In genomic region chr5:129787818-129788593, GRCm38 (mm10) we compare ENCODE assay signal across 8 mouse cellular contexts. TPM values are rescaled to one million over a fixed set of nuclear protein-coding genes. Genes with fewer than 3 reads are reported as not detected.
DNase-seq lines count a peak whose midpoint lies in the region; ATAC-seq and TF ChIP-seq lines count a peak whose summit lies in the region.

No protein-coding gene starts in this region.

- WGBS in heart, embryonic 12.5 days = 11% methylated on average over 11 of the region's 11 CpGs
- 14% methylated on average over 11 of the region's 11 CpGs for WGBS in forebrain, embryonic 16.5 days
- 8% methylated on average over 11 of the region's 11 CpGs for WGBS in liver, embryonic 16.5 days (ENCODE audit: insufficient replicate concordance)

- peaks cover 20% of the 10 kb centered on the region for H3K4me1 ChIP-seq in heart, embryonic 12.5 days (replicated peaks)
- H3K4me1 ChIP-seq in E14TG2a.4 (replicated peaks; ENCODE audit: low read depth, low read length) = peaks cover 45% of the 10 kb centered on the region
- peaks cover 16% of the 10 kb centered on the region for H3K4me1 ChIP-seq in forebrain, embryonic 16.5 days (replicated peaks; ENCODE audit: control insufficient read depth, insufficient read depth, low read length)
- H3K4me1 ChIP-seq in liver, embryonic 16.5 days (ENCODE audit: control insufficient read depth, low read depth, low read length) = peaks cover 15% of the 10 kb centered on the region

- peak overlapping the region; percentile 99 for H3K9ac ChIP-seq in heart, embryonic 12.5 days
- peak overlapping the region; percentile 95 for H3K9ac ChIP-seq in forebrain, embryonic 16.5 days (replicated peaks; ENCODE audit: low read depth, low read length)
- H3K9ac ChIP-seq in liver, embryonic 16.5 days (ENCODE audit: low read depth, low read length) = peak overlapping the region; percentile 81

- H3K4me3 ChIP-seq in heart, embryonic 12.5 days = peak overlapping the region; percentile 96
- H3K4me3 ChIP-seq in E14TG2a.4 (replicated peaks; ENCODE audit: low read length) = peak overlapping the region; percentile 95
- peak overlapping the region; percentile 97 for H3K4me3 ChIP-seq in forebrain, embryonic 16.5 days (replicated peaks; ENCODE audit: low read length)
- peak overlapping the region; percentile 81 for H3K4me3 ChIP-seq in liver, embryonic 16.5 days (ENCODE audit: low read depth, low read length)

- no peaks in the 10 kb centered on the region for H3K27me3 ChIP-seq in heart, embryonic 12.5 days (replicated peaks)
- H3K27me3 ChIP-seq in E14TG2a.4 (ENCODE audit: insufficient read depth, low read length) = no peaks in the 10 kb centered on the region
- no peaks in the 10 kb centered on the region for H3K27me3 ChIP-seq in forebrain, embryonic 16.5 days (replicated peaks; ENCODE audit: control insufficient read depth, insufficient read depth, low read length)
- no peaks in the 10 kb centered on the region for H3K27me3 ChIP-seq in liver, embryonic 16.5 days (ENCODE audit: control insufficient read depth, insufficient read depth, low read depth, low read length)

- H3K27ac ChIP-seq in heart, embryonic 12.5 days (ENCODE audit: poor library complexity, severe bottlenecking) = peak overlapping the region; percentile 99; the same call in 1 of the 2 replicates
- peak overlapping the region; percentile 89 for H3K27ac ChIP-seq in forebrain, embryonic 16.5 days (ENCODE audit: low read length)
- peak overlapping the region; percentile 84 for H3K27ac ChIP-seq in liver, embryonic 16.5 days (ENCODE audit: low read length)

- ATAC-seq in heart, embryonic 12.5 days (ENCODE audit: insufficient number of reproducible peaks, low FRiP score) = no peak
- ATAC-seq in forebrain, embryonic 16.5 days = no peak
- no peak for ATAC-seq in liver, embryonic 16.5 days (ENCODE audit: low read depth)
- no peak for ATAC-seq in CD4-positive, CD25-positive, alpha-beta regulatory T cell, adult 4 months

- H3K36me3 ChIP-seq in heart, embryonic 12.5 days = peaks cover 42% of the 10 kb centered on the region
- peaks cover 49% of the 10 kb centered on the region for H3K36me3 ChIP-seq in E14TG2a.4 (ENCODE audit: insufficient read depth, low read length)
- H3K36me3 ChIP-seq in forebrain, embryonic 16.5 days (ENCODE audit: control insufficient read depth, insufficient read depth) = peaks cover 27% of the 10 kb centered on the region
- H3K36me3 ChIP-seq in liver, embryonic 16.5 days (ENCODE audit: control insufficient read depth, insufficient read depth) = peaks cover 34% of the 10 kb centered on the region

- peak overlapping the region; percentile 79 for H3K4me2 ChIP-seq in heart, embryonic 12.5 days
- H3K4me2 ChIP-seq in forebrain, embryonic 16.5 days (ENCODE audit: low read length) = peak overlapping the region; percentile 93
- H3K4me2 ChIP-seq in liver, embryonic 16.5 days (ENCODE audit: low read depth, low read length) = peak overlapping the region; percentile 73

- no peak for DNase-seq in heart, postnatal 25 days (ENCODE audit: low spot score)
- no peak for DNase-seq in T-cell, adult 2 months (ENCODE audit: low spot score)
- DNase-seq in cerebellum, postnatal 25 days = no peak

- intact Hi-C loops in heart, postnatal 25 days (cut with DNase I) = no loop called here

- TF ChIP-seq CTCF in E14TG2a.4 (conservative IDR thresholded peaks at IDR 0.05; ENCODE audit: low read length) = no peak

- no peaks in the 10 kb centered on the region for H3K9me3 ChIP-seq in heart, embryonic 12.5 days (replicated peaks)
- no peaks in the 10 kb centered on the region for H3K9me3 ChIP-seq in E14TG2a.4 (ENCODE audit: low read length)
- no peaks in the 10 kb centered on the region for H3K9me3 ChIP-seq in forebrain, embryonic 16.5 days (ENCODE audit: control insufficient read depth, low read length)
- H3K9me3 ChIP-seq in liver, embryonic 16.5 days (replicated peaks; ENCODE audit: control insufficient read depth, low read length) = no peaks in the 10 kb centered on the region

RNA-seq across cellular contexts. Expression of gene Psph, which starts 0.8 kb away (rescaled TPM):
- polyA plus RNA-seq in heart, embryonic 12.5 days (2016; fragmentation: Nextera tagmentation; extraction: Ambion mirVana) = 27.0 and 27.4 TPM in 2 replicates
- total RNA-seq in heart, postnatal 25 days (2021) = 10 to 100 TPM; 10.6 to 13.2 TPM
- polyA plus RNA-seq in forebrain, embryonic 16.5 days (2015; fragmentation: Nextera tagmentation; extraction: Ambion mirVana) = 42.3 and 42.9 TPM in 2 replicates
- polyA plus RNA-seq in liver, embryonic 16.5 days (2015; fragmentation: Nextera tagmentation; extraction: Ambion mirVana) = 92.8 and 104 TPM in 2 replicates
- 10 to 100 TPM; 46.4 to 64.2 TPM for polyA plus RNA-seq in CD4-positive, CD25-positive, alpha-beta regulatory T cell, adult 4 months (2017; shearing (Covaris generic))

RNA-seq across cellular contexts. Expression of gene Sumf2, which starts 58.8 kb away (rescaled TPM):
- 40.7 and 42.4 TPM in 2 replicates for polyA plus RNA-seq in heart, embryonic 12.5 days (2016; fragmentation: Nextera tagmentation; extraction: Ambion mirVana)
- total RNA-seq in heart, postnatal 25 days (2021) = 10 to 100 TPM; 10.0 to 12.2 TPM
- 25.8 and 29.5 TPM in 2 replicates for polyA plus RNA-seq in forebrain, embryonic 16.5 days (2015; fragmentation: Nextera tagmentation; extraction: Ambion mirVana)
- 15.2 and 15.7 TPM in 2 replicates for polyA plus RNA-seq in liver, embryonic 16.5 days (2015; fragmentation: Nextera tagmentation; extraction: Ambion mirVana)
- polyA plus RNA-seq in CD4-positive, CD25-positive, alpha-beta regulatory T cell, adult 4 months (2017; shearing (Covaris generic)) = 10 to 100 TPM; 24.8 to 36.4 TPM
